Mouse (Mus musculus): ENCODE results near the gene Wdr62. TPM values are rescaled to one million over a fixed set of nuclear protein-coding genes. Genes with fewer than 3 reads are reported as not detected.
"Not testable (repeated sequence)": the region's sequence is repeated elsewhere in the genome, so short reads cannot be mapped to it uniquely, and the experiment has no call there.

The Wdr62 gene
- polyA plus RNA-seq, 1 experiment from 2014 or later: 9.3 TPM

- no peak overlapping the region for H3K4me2 ChIP-seq
- no peak for ATAC-seq (ENCODE audit: insufficient number of reproducible peaks, low FRiP score)
- WGBS: 93% methylated on average over 5 of the region's 5 CpGs
- H3K9ac ChIP-seq: no peak overlapping the region
- H3K4me3 ChIP-seq: no peak overlapping the region
- H3K27ac ChIP-seq (ENCODE audit: poor library complexity, severe bottlenecking): no peak overlapping the region
- H3K36me3 ChIP-seq: peaks cover 47% of the 10 kb centered on the region
- H3K4me1 ChIP-seq (replicated peaks): peaks cover 9% of the 10 kb centered on the region
- H3K27me3 ChIP-seq (replicated peaks): no peaks in the 10 kb centered on the region
- H3K9me3 ChIP-seq (replicated peaks): no peaks in the 10 kb centered on the region
Observed at GRCm38 (mm10) chr7:30222205-30222604, 58.0 kb downstream of the Wdr62 start.

GRCm38 (mm10) chr7:30221433-30221832, 58.8 kb downstream of the Wdr62 start:
- 73% methylated on average over 3 of the region's 3 CpGs for WGBS
- H3K36me3 ChIP-seq: peaks cover 39% of the 10 kb centered on the region
- H3K27me3 ChIP-seq (replicated peaks): no peaks in the 10 kb centered on the region
- ATAC-seq (ENCODE audit: insufficient number of reproducible peaks, low FRiP score): no peak
- no peak overlapping the region for H3K4me3 ChIP-seq
- H3K9me3 ChIP-seq (replicated peaks): no peaks in the 10 kb centered on the region
- H3K27ac ChIP-seq (ENCODE audit: poor library complexity, severe bottlenecking): no peak overlapping the region
- H3K4me1 ChIP-seq (replicated peaks): peaks cover 9% of the 10 kb centered on the region
- H3K4me2 ChIP-seq: no peak overlapping the region
- H3K9ac ChIP-seq: no peak overlapping the region

- H3K9ac ChIP-seq: peak overlapping the region; percentile 68
- no peak for ATAC-seq (ENCODE audit: insufficient number of reproducible peaks, low FRiP score)
- H3K27ac ChIP-seq (ENCODE audit: poor library complexity, severe bottlenecking): no peak overlapping the region
- H3K4me1 ChIP-seq (replicated peaks): peaks cover 9% of the 10 kb centered on the region
- 18% methylated on average over 11 of the region's 11 CpGs for WGBS
- H3K27me3 ChIP-seq (replicated peaks): no peaks in the 10 kb centered on the region
- peak overlapping the region; percentile 82 for H3K4me2 ChIP-seq
- peak overlapping the region; percentile 55 for H3K4me3 ChIP-seq
- H3K9me3 ChIP-seq (replicated peaks): no peaks in the 10 kb centered on the region
- peaks cover 25% of the 10 kb centered on the region for H3K36me3 ChIP-seq
Observed at GRCm38 (mm10) chr7:30220008-30220356, 60.2 kb downstream of the Wdr62 start.

- H3K4me1 ChIP-seq (replicated peaks): peaks cover 9% of the 10 kb centered on the region
- H3K9ac ChIP-seq: peak overlapping the region; percentile 68
- H3K4me2 ChIP-seq: peak overlapping the region; percentile 82
- 3% methylated on average over 16 of the region's 16 CpGs for WGBS
- H3K4me3 ChIP-seq: peak overlapping the region; percentile 55
- H3K27ac ChIP-seq (ENCODE audit: poor library complexity, severe bottlenecking): no peak overlapping the region
- no peaks in the 10 kb centered on the region for H3K27me3 ChIP-seq (replicated peaks)
- peak; percentile 52; the same call in 1 of the 2 replicates for ATAC-seq (ENCODE audit: insufficient number of reproducible peaks, low FRiP score)
- H3K9me3 ChIP-seq (replicated peaks): no peaks in the 10 kb centered on the region
- H3K36me3 ChIP-seq: peaks cover 19% of the 10 kb centered on the region
Observed at GRCm38 (mm10) chr7:30219293-30220007, 60.8 kb downstream of the Wdr62 start.

- no peak overlapping the region for H3K9ac ChIP-seq
- no peak overlapping the region for H3K4me2 ChIP-seq
- no peaks in the 10 kb centered on the region for H3K27me3 ChIP-seq (replicated peaks)
- peaks cover 9% of the 10 kb centered on the region for H3K4me1 ChIP-seq (replicated peaks)
- 0 out of 2 replicates have a peak, but pooled peaks cover 2% of the 10 kb centered on the region for H3K36me3 ChIP-seq
- no peak overlapping the region for H3K27ac ChIP-seq (ENCODE audit: poor library complexity, severe bottlenecking)
- no peaks in the 10 kb centered on the region for H3K9me3 ChIP-seq (replicated peaks)
- 73% methylated on average over 2 of the region's 2 CpGs for WGBS
- no peak overlapping the region for H3K4me3 ChIP-seq
- ATAC-seq (ENCODE audit: insufficient number of reproducible peaks, low FRiP score): no peak
Observed at GRCm38 (mm10) chr7:30217277-30217676, 62.9 kb downstream of the Wdr62 start.

GRCm38 (mm10) chr7:30216723-30217151, 63.5 kb downstream of the Wdr62 start:
- peak; percentile 79 for ATAC-seq (ENCODE audit: insufficient number of reproducible peaks, low FRiP score)
- H3K4me3 ChIP-seq: no peak overlapping the region
- H3K4me2 ChIP-seq: peak overlapping the region; percentile 55
- no peak overlapping the region for H3K9ac ChIP-seq
- WGBS: under 1% methylated on average over 16 of the region's 16 CpGs
- H3K36me3 ChIP-seq: 0 out of 2 replicates have a peak, but pooled peaks cover 2% of the 10 kb centered on the region
- no peak overlapping the region for H3K27ac ChIP-seq (ENCODE audit: poor library complexity, severe bottlenecking)
- no peaks in the 10 kb centered on the region for H3K9me3 ChIP-seq (replicated peaks)
- peaks cover 9% of the 10 kb centered on the region for H3K4me1 ChIP-seq (replicated peaks)
- H3K27me3 ChIP-seq (replicated peaks): no peaks in the 10 kb centered on the region

GRCm38 (mm10) chr7:30215875-30216274, 64.3 kb downstream of the Wdr62 start:
- WGBS: 84% methylated on average over 3 of the region's 3 CpGs
- no peaks in the 10 kb centered on the region for H3K27me3 ChIP-seq (replicated peaks)
- no peak overlapping the region for H3K27ac ChIP-seq (ENCODE audit: poor library complexity, severe bottlenecking)
- no peak for ATAC-seq (ENCODE audit: insufficient number of reproducible peaks, low FRiP score)
- H3K4me3 ChIP-seq: no peak overlapping the region
- H3K36me3 ChIP-seq: no peaks in the 10 kb centered on the region
- H3K9me3 ChIP-seq (replicated peaks): no peaks in the 10 kb centered on the region
- peaks cover 9% of the 10 kb centered on the region for H3K4me1 ChIP-seq (replicated peaks)
- no peak overlapping the region for H3K4me2 ChIP-seq
- no peak overlapping the region for H3K9ac ChIP-seq

GRCm38 (mm10) chr7:30213881-30214280, 66.3 kb downstream of the Wdr62 start:
- H3K4me2 ChIP-seq: no peak overlapping the region

GRCm38 (mm10) chr7:30211025-30211424, 69.2 kb downstream of the Wdr62 start:
- Histone ChIP-seq H3K9ac (no peak overlapping the region), H3K9me3 (replicated peaks) (no peaks in the 10 kb centered on the region), H3K27me3 (replicated peaks) (no peaks in the 10 kb centered on the region), H3K4me2 (no peak overlapping the region), H3K27ac (ENCODE audit: poor library complexity, severe bottlenecking) (no peak overlapping the region), H3K36me3 (no peaks in the 10 kb centered on the region), H3K4me1 (replicated peaks) (no peaks in the 10 kb centered on the region), H3K4me3 (no peak overlapping the region)
- no peak for ATAC-seq (ENCODE audit: insufficient number of reproducible peaks, low FRiP score)
- WGBS: 35% methylated on average over 4 of the region's 4 CpGs

More at GRCm38 (mm10) chr7:30213881-30214280, 66.3 kb downstream of the Wdr62 start:
- Histone ChIP-seq H3K27ac (ENCODE audit: poor library complexity, severe bottlenecking) (no peak overlapping the region), H3K9me3 (replicated peaks) (no peaks in the 10 kb centered on the region), H3K27me3 (replicated peaks) (no peaks in the 10 kb centered on the region), H3K4me1 (replicated peaks) (0 out of 2 replicates have a peak, but pooled peaks cover under 1% of the 10 kb centered on the region), H3K4me3 (no peak overlapping the region), H3K9ac (no peak overlapping the region), H3K36me3 (no peaks in the 10 kb centered on the region)
- ATAC-seq (ENCODE audit: insufficient number of reproducible peaks, low FRiP score): no peak
- WGBS: 74% methylated on average over 3 of the region's 3 CpGs

- not testable (repeated sequence) for H3K9ac ChIP-seq; H3K27ac ChIP-seq (ENCODE audit: poor library complexity, severe bottlenecking); H3K9me3 ChIP-seq (replicated peaks); H3K4me3 ChIP-seq; H3K27me3 ChIP-seq (replicated peaks); H3K36me3 ChIP-seq; H3K4me2 ChIP-seq; ATAC-seq (ENCODE audit: insufficient number of reproducible peaks, low FRiP score)
- 47% methylated on average over 5 of the region's 5 CpGs for whole genome bisulfite sequencing
- peaks cover 11% of the 10 kb centered on the region for H3K4me1 ChIP-seq (replicated peaks)
Observed at GRCm38 (mm10) chr7:30206364-30206763, 73.9 kb downstream of the Wdr62 start.

- no peaks in the 10 kb centered on the region for H3K9me3 ChIP-seq (replicated peaks)
- H3K36me3 ChIP-seq: no peaks in the 10 kb centered on the region
- no peak overlapping the region for H3K4me2 ChIP-seq
- H3K27ac ChIP-seq (ENCODE audit: poor library complexity, severe bottlenecking): no peak overlapping the region
- ATAC-seq (ENCODE audit: insufficient number of reproducible peaks, low FRiP score): no peak
- H3K9ac ChIP-seq: no peak overlapping the region
- H3K4me3 ChIP-seq: no peak overlapping the region
- WGBS: 6% methylated on average over 2 of the region's 2 CpGs
- no peaks in the 10 kb centered on the region for H3K27me3 ChIP-seq (replicated peaks)
- H3K4me1 ChIP-seq (replicated peaks): peaks cover 11% of the 10 kb centered on the region
Observed at GRCm38 (mm10) chr7:30205383-30205782, 74.8 kb downstream of the Wdr62 start.

- Histone ChIP-seq H3K4me1 (replicated peaks) (peaks cover 11% of the 10 kb centered on the region), H3K4me2 (peak overlapping the region; percentile 27), H3K27me3 (replicated peaks) (no peaks in the 10 kb centered on the region), H3K27ac (ENCODE audit: poor library complexity, severe bottlenecking) (no peak overlapping the region), H3K9me3 (replicated peaks) (no peaks in the 10 kb centered on the region), H3K9ac (peak overlapping the region; percentile 31; the same call in 1 of the 2 replicates), H3K36me3 (no peaks in the 10 kb centered on the region), H3K4me3 (no peak overlapping the region)
- ATAC-seq (ENCODE audit: insufficient number of reproducible peaks, low FRiP score): no peak
- 13% methylated on average over 8 of the region's 8 CpGs for WGBS
Observed at GRCm38 (mm10) chr7:30204380-30204779, 75.8 kb downstream of the Wdr62 start.
